Mouse (Mus musculus) liver, postnatal 0 days (tissue): ENCODE data around the gene Evi2b.

Experiments
- CTCF ChIP-seq: sonication (generic); IDR thresholded peaks from 2 replicates; pipeline ENCODE4 v1.5.1; 2016; ENCODE audit warnings: antibody characterized with exemption, low read depth
- EP300 ChIP-seq: IDR thresholded peaks from 2 replicates; pipeline ENCODE4 v1.6.1; 2016; ENCODE audit warnings: antibody characterized with exemption, low read depth, mild to moderate bottlenecking

DNA sequence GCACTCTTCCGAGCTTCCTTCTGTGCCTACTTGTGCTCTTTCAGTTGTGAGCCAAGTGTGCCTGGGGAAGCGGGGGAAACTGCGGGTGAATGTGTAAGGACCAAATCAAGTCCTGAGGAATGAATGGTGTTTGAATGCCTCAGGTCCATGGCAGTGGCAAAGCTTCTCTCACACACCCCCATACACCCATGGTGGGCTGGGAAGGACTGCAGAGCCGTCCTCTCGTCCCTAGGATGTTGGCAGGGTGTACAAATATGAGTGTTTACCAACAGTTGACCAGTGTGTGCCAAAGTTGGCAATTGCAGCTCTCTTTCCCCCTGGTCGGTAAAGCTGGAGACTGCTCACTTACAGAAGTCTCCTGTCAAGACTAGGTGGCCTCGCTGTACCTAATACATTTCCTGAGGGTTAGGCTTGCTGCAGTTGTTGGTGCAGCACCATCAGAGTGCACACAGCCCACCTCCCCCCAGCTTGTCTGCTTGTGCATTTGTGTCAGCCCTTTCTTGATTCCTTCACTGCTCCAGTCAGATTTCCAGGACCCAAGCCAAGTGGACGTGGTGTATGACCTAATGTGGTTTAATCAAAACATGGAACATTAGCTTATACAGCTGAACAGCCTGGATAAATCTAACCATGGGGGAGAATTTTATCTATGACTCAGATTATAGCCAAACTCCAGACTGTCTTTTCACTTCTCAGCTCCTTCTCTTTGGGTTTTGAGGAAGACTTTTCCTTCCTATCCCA is 10.6 kb upstream of the Evi2b start:
- no peak for TF ChIP-seq CTCF
- TF ChIP-seq EP300, result no peak
